Mouse (Mus musculus) midbrain, embryonic 14.5 days (tissue): ENCODE data around the gene Cd44. TPM values are rescaled to one million over a fixed set of nuclear protein-coding genes. Genes with fewer than 3 reads are reported as not detected.

Experiments
- ATAC-seq: fragments of 200-750 bp; cut with Nextera tagmentation; 2 replicates; pipeline ENCODE4 v1.8.0; 2017; ENCODE audit warnings: moderate number of reproducible peaks, moderate library complexity; ENCODE audit not compliant: low FRiP score, low TSS enrichment
- DNase-seq: peaks from one replicate; pipeline ENCODE4 v3.0.0-alpha.2; 2015
- H3K27ac ChIP-seq: fragments of 300-500 bp; sonication (generic); replicated peaks from 2 replicates; pipeline ENCODE4 v1.5.1; 2014; ENCODE audit warnings: mild to moderate bottlenecking, low read depth, low read length, moderate library complexity
- H3K27me3 ChIP-seq: fragments of 300-500 bp; sonication (generic); 2 replicates; pipeline ENCODE4 v1.6.1; 2014; ENCODE audit warnings: low read length, control low read depth, mixed read lengths; ENCODE audit not compliant: control insufficient read depth, insufficient read depth
- H3K36me3 ChIP-seq: fragments of 300-500 bp; sonication (generic); 2 replicates; pipeline ENCODE4 v1.6.1; 2014; ENCODE audit warnings: low read length, control low read depth; ENCODE audit not compliant: control insufficient read depth, insufficient read depth
- H3K4me1 ChIP-seq: fragments of 300-500 bp; sonication (generic); 2 replicates; pipeline ENCODE4 v1.6.1; 2014; ENCODE audit warnings: mild to moderate bottlenecking, antibody characterized with exemption, low read length, control low read depth; ENCODE audit not compliant: control insufficient read depth, insufficient read depth
- H3K4me2 ChIP-seq: fragments of 300-500 bp; sonication (generic); 2 replicates; pipeline ENCODE4 v1.6.1; 2014; ENCODE audit warnings: mild to moderate bottlenecking, low read length, moderate library complexity
- H3K4me3 ChIP-seq: fragments of 300-500 bp; sonication (generic); replicated peaks from 2 replicates; pipeline ENCODE4 v1.5.1; 2014; ENCODE audit warnings: low read depth, low read length
- H3K9ac ChIP-seq: fragments of 300-500 bp; sonication (generic); replicated peaks from 2 replicates; pipeline ENCODE4 v1.6.1; 2014; ENCODE audit warnings: mild to moderate bottlenecking, low read length, moderate library complexity
- H3K9me3 ChIP-seq: fragments of 300-500 bp; sonication (generic); 2 replicates; pipeline ENCODE4 v1.6.1; 2016; ENCODE audit warnings: low read length, control low read depth, mixed read lengths; ENCODE audit not compliant: control insufficient read depth
- WGBS: fragments of 180-500 bp; shearing (Covaris S2); extraction: QIAGEN DNeasy Blood & Tissue Kit; methylation state at CpG from one replicate; pipeline ENCODE4 v1.1.7; 2014; 5-methylcytosine and 5-hydroxymethylcytosine counted together
- polyA plus RNA-seq: library from polyadenylated mRNA; unstranded; fragments of >200 nt; fragmentation: Nextera tagmentation; extraction: Ambion mirVana; gene quantifications from 2 replicates; pipeline ENCODE4 v1.2.1, GENCODE M21; 2014

Gene Cd44
- polyA plus RNA-seq, 1 experiment from 2014 or later: 3.1 TPM

- ATAC-seq: no peak
- 95% methylated on average over 7 of the region's 7 CpGs for WGBS
- Histone ChIP-seq H3K36me3 (no peaks in the 10 kb centered on the region), H3K27me3 (no peaks in the 10 kb centered on the region), H3K4me2 (no peak overlapping the region), H3K4me1 (no peaks in the 10 kb centered on the region), H3K9ac (no peak overlapping the region), H3K4me3 (no peak overlapping the region), H3K27ac (no peak overlapping the region), H3K9me3 (no peaks in the 10 kb centered on the region)
- DNase-seq: no peak
These were observed 73.1 kb downstream of the Cd44 start for GRCm38 (mm10) chr2:102828381-102828780.

- H3K36me3 ChIP-seq: no peaks in the 10 kb centered on the region
- no peak overlapping the region for H3K4me3 ChIP-seq
- H3K9ac ChIP-seq: no peak overlapping the region
- no peak for DNase-seq
- H3K9me3 ChIP-seq: no peaks in the 10 kb centered on the region
- H3K4me1 ChIP-seq: no peaks in the 10 kb centered on the region
- H3K4me2 ChIP-seq: no peak overlapping the region
- no peak overlapping the region for H3K27ac ChIP-seq
- H3K27me3 ChIP-seq: no peaks in the 10 kb centered on the region
- WGBS: 91% methylated on average over 1 of the region's 1 CpGs
- no peak for ATAC-seq
These were observed 73.6 kb downstream of the Cd44 start for GRCm38 (mm10) chr2:102827841-102828240.

GRCm38 (mm10) chr2:102825961-102826633, 75.4 kb downstream of the Cd44 start:
- Histone ChIP-seq H3K4me2 (no peak overlapping the region), H3K36me3 (no peaks in the 10 kb centered on the region), H3K27me3 (no peaks in the 10 kb centered on the region), H3K4me1 (no peaks in the 10 kb centered on the region), H3K27ac (no peak overlapping the region), H3K9ac (no peak overlapping the region), H3K9me3 (no peaks in the 10 kb centered on the region), H3K4me3 (no peak overlapping the region)
- WGBS: 94% methylated on average over 9 of the region's 9 CpGs
- no peak for ATAC-seq
- DNase-seq: no peak

- H3K9me3 ChIP-seq: no peaks in the 10 kb centered on the region
- no peak overlapping the region for H3K27ac ChIP-seq
- H3K27me3 ChIP-seq: no peaks in the 10 kb centered on the region
- WGBS: 94% methylated on average over 6 of the region's 6 CpGs
- no peaks in the 10 kb centered on the region for H3K36me3 ChIP-seq
- no peak overlapping the region for H3K4me2 ChIP-seq
- no peak overlapping the region for H3K4me3 ChIP-seq
- DNase-seq: no peak
- ATAC-seq: no peak
- H3K9ac ChIP-seq: no peak overlapping the region
- peaks cover 6% of the 10 kb centered on the region for H3K4me1 ChIP-seq
These were observed 79.4 kb downstream of the Cd44 start for GRCm38 (mm10) chr2:102822036-102822435.

- peaks cover 6% of the 10 kb centered on the region for H3K4me1 ChIP-seq
- 89% methylated on average over 8 of the region's 8 CpGs for WGBS
- H3K4me3 ChIP-seq: no peak overlapping the region
- no peak for DNase-seq
- no peaks in the 10 kb centered on the region for H3K36me3 ChIP-seq
- H3K4me2 ChIP-seq: no peak overlapping the region
- no peak overlapping the region for H3K27ac ChIP-seq
- H3K9ac ChIP-seq: no peak overlapping the region
- H3K9me3 ChIP-seq: no peaks in the 10 kb centered on the region
- ATAC-seq: no peak
- H3K27me3 ChIP-seq: no peaks in the 10 kb centered on the region
These were observed 80.7 kb downstream of the Cd44 start for GRCm38 (mm10) chr2:102820790-102821189.

GRCm38 (mm10) chr2:102820225-102820711, 81.2 kb downstream of the Cd44 start:
- H3K4me1 ChIP-seq: peaks cover 6% of the 10 kb centered on the region
- no peak overlapping the region for H3K27ac ChIP-seq
- no peak overlapping the region for H3K9ac ChIP-seq
- H3K27me3 ChIP-seq: no peaks in the 10 kb centered on the region
- DNase-seq (peak; percentile 3), ATAC-seq (no peak)
- WGBS: 65% methylated on average over 5 of the region's 5 CpGs
- no peaks in the 10 kb centered on the region for H3K9me3 ChIP-seq
- H3K4me2 ChIP-seq: no peak overlapping the region
- no peaks in the 10 kb centered on the region for H3K36me3 ChIP-seq
- H3K4me3 ChIP-seq: no peak overlapping the region

- Histone ChIP-seq H3K4me3 (no peak overlapping the region), H3K27me3 (no peaks in the 10 kb centered on the region), H3K4me1 (peaks cover 3% of the 10 kb centered on the region), H3K9me3 (no peaks in the 10 kb centered on the region), H3K36me3 (no peaks in the 10 kb centered on the region), H3K27ac (no peak overlapping the region), H3K4me2 (no peak overlapping the region), H3K9ac (no peak overlapping the region)
- DNase-seq (no peak), ATAC-seq (no peak)
- WGBS: 83% methylated on average over 6 of the region's 6 CpGs
These were observed 86.1 kb downstream of the Cd44 start for GRCm38 (mm10) chr2:102815289-102815809.

GRCm38 (mm10) chr2:102812756-102813155, 88.7 kb downstream of the Cd44 start:
- Histone ChIP-seq H3K36me3 (no peaks in the 10 kb centered on the region), H3K9me3 (no peaks in the 10 kb centered on the region), H3K4me2 (no peak overlapping the region), H3K27ac (no peak overlapping the region), H3K9ac (no peak overlapping the region), H3K27me3 (no peaks in the 10 kb centered on the region), H3K4me3 (no peak overlapping the region), H3K4me1 (no peaks in the 10 kb centered on the region)
- DNase-seq: no peak
- WGBS: 77% methylated on average over 4 of the region's 4 CpGs
- ATAC-seq: no peak

- Histone ChIP-seq H3K27ac (no peak overlapping the region), H3K4me1 (no peaks in the 10 kb centered on the region), H3K9me3 (no peaks in the 10 kb centered on the region), H3K36me3 (no peaks in the 10 kb centered on the region), H3K9ac (no peak overlapping the region), H3K4me3 (no peak overlapping the region), H3K4me2 (no peak overlapping the region), H3K27me3 (no peaks in the 10 kb centered on the region)
- DNase-seq (no peak), ATAC-seq (no peak)
- 86% methylated on average over 1 of the region's 1 CpGs for WGBS
These were observed 92.0 kb downstream of the Cd44 start for GRCm38 (mm10) chr2:102809436-102809835.
